In the genomic region with DNA sequence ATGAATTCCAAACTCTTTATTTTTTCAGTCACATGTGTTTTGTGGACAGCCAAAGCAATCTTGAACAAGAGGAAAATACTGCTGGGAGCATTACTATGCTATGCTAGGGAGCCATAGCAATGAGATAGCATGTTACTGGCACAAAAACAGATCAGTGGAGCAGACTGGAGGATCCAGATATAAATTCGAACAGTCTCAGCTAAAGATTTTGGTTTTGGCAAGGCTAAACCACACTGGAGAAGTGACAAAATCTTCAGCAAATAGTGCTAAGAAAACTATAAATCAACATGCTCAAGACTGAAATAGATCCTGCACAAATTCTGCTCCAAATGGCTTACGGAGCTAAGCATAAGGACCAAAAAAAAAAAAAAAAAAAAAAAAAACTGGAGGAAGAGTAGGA, we compare ENCODE assay signal across 14 mouse cellular contexts. TPM values are rescaled to one million over a fixed set of nuclear protein-coding genes. Genes with fewer than 3 reads are reported as not detected.
A peak's percentile ranks its signal among the peaks of the same experiment; 100 is the strongest.
DNase-seq lines count a peak whose midpoint lies in the region; ATAC-seq and TF ChIP-seq lines count a peak whose summit lies in the region.
"Had no signal": no experiment of that assay in that cellular context is flagged by ENCODE, and none has a peak within 500 bp of the region (broad histone marks: within the 10 kb centered on the region; RNA-seq: fewer than 3 reads in every experiment).

No protein-coding gene starts in this region.

- peak; percentile 94 for ATAC-seq in frontal cortex, adult (ENCODE audit: low TSS enrichment)
- ATAC-seq: intestine, embryonic 15.5 days had no signal

- no peak for TF ChIP-seq POLR2A in brain, embryonic 14.5 days (IDR thresholded peaks at IDR 0.05; ENCODE audit: borderline replicate concordance, extremely low read depth, insufficient read depth, insufficient read length, poor library complexity, severe bottlenecking)

- DNase-seq in frontal cortex, postnatal 14 days (ENCODE audit: low spot score in 2 of 2): no peak
- DNase-seq in right cerebral cortex, adult 18-20 months: peak; percentile 12
- no peak for DNase-seq in right cerebral cortex, postnatal 4 days
- peak; percentile 25 for DNase-seq in brain, embryonic 14.5 days (ENCODE audit: low read depth)
- DNase-seq in heart, postnatal 10 days: no peak
- DNase-seq: adrenal gland, postnatal 10 days; cerebellum, adult 2 months; cerebellum, postnatal 10 days; gastrocnemius, postnatal 36 days; heart, adult 11 months; kidney, adult 18-20 months had no signal

- intact Hi-C loops in heart, postnatal 10 days (cut with DNase I): no loop called here

- no peak for TF ChIP-seq CTCF in brain, embryonic 14.5 days (IDR thresholded peaks at IDR 0.05; ENCODE audit: borderline replicate concordance, extremely low read depth, insufficient read depth, insufficient read length)

RNA-seq across cellular contexts. Expression of a gene that starts 12.6 kb away (rescaled TPM):
- 1.6 and 1.8 TPM in 2 replicates for polyA plus RNA-seq in brain, embryonic 14.5 days (2012; rRNA removed)
- total RNA-seq in heart, postnatal 10 days (2021): 1 to 10 TPM; 3.6 to 4.5 TPM
- polyA plus RNA-seq: G1E had no signal

Comparison
In these comparisons a context has a peak if more than half of its experiments do, and no peak if none do; other contexts are left out.
1. DNase-seq: peak in right cerebral cortex, adult 18-20 months (single experiment) and brain, embryonic 14.5 days (single experiment); none in frontal cortex, postnatal 14 days (0 of 2), right cerebral cortex, postnatal 4 days (single experiment) and heart, postnatal 10 days (0 of 2).